8 mouse cellular contexts compared by ENCODE assay signal in genomic region chr2:30442498-30442890, GRCm38 (mm10). TPM values are rescaled to one million over a fixed set of nuclear protein-coding genes. Genes with fewer than 3 reads are reported as not detected.
DNase-seq lines count a peak whose midpoint lies in the region; ATAC-seq and TF ChIP-seq lines count a peak whose summit lies in the region.

No protein-coding gene starts in this region.

- no peaks in the 10 kb centered on the region for H3K9me3 ChIP-seq in liver, embryonic 14.5 days (ENCODE audit: control insufficient read depth, low read length)

- H3K4me1 ChIP-seq in thymus, adult 2 months (replicated peaks; ENCODE audit: control insufficient read depth, insufficient read depth, low read length), result peaks cover 18% of the 10 kb centered on the region
- H3K4me1 ChIP-seq in liver, embryonic 14.5 days (replicated peaks; ENCODE audit: control insufficient read depth in 2 of 2, insufficient read depth in 2 of 2, low read length in 1 of 2), result peaks cover 3 to 25% of the 10 kb centered on the region in 2 experiments

- peak; percentile 46 to 75 for DNase-seq in adrenal gland, adult (ENCODE audit: inconsistent age in 2 of 2, low spot score in 1 of 2)
- no peak for DNase-seq in adrenal gland, adult 8-10 months
- no peak for DNase-seq in thymus, adult 2 months
- DNase-seq in thymus, postnatal 36 days, result no peak
- DNase-seq in liver, embryonic 14.5 days (ENCODE audit: low read depth in 3 of 3, low spot score in 3 of 3), result no peak
- DNase-seq in frontal cortex, postnatal 25 days (ENCODE audit: low spot score in 2 of 2), result no peak
- DNase-seq in cerebellum, postnatal 36 days, result no peak

- H3K27me3 ChIP-seq in thymus, adult 2 months (ENCODE audit: control insufficient read depth, insufficient read depth, low read length), result no peaks in the 10 kb centered on the region
- no peaks in the 10 kb centered on the region for H3K27me3 ChIP-seq in liver, embryonic 14.5 days (ENCODE audit: control insufficient read depth, insufficient read depth, low read length)

- H3K4me3 ChIP-seq in thymus, adult 2 months (ENCODE audit: control insufficient read depth, insufficient read depth, low read length), result no peak overlapping the region
- no peak overlapping the region for H3K4me3 ChIP-seq in liver, embryonic 14.5 days (ENCODE audit: insufficient read depth in 1 of 2, low read depth in 2 of 2, low read length in 2 of 2)

- WGBS in thymus, adult 2 months, result 76% methylated on average over 5 of the region's 5 CpGs
- WGBS in liver, embryonic 14.5 days (ENCODE audit: insufficient replicate concordance), result 65% methylated on average over 5 of the region's 5 CpGs

- H3K9ac ChIP-seq in liver, embryonic 14.5 days (replicated peaks), result no peak overlapping the region

- peak overlapping the region; percentile 95 for H3K27ac ChIP-seq in thymus, adult 2 months (ENCODE audit: control insufficient read depth, insufficient read depth, low read length)
- H3K27ac ChIP-seq in liver, embryonic 14.5 days, result no peak overlapping the region

- no peak for TF ChIP-seq EP300 in liver, embryonic 14.5 days (IDR thresholded peaks at IDR 0.05; ENCODE audit: low read depth)

- TF ChIP-seq POLR2A in thymus, adult 2 months (IDR thresholded peaks at IDR 0.05; ENCODE audit: control insufficient read depth, extremely low read depth, insufficient read depth, low read length, poor library complexity), result no peak

- H3K4me2 ChIP-seq in liver, embryonic 14.5 days (ENCODE audit: low read depth), result peak overlapping the region; percentile 49

- no peak for TF ChIP-seq CTCF in thymus, adult 2 months (IDR thresholded peaks at IDR 0.05; ENCODE audit: borderline replicate concordance, control insufficient read depth, extremely low read depth, insufficient read depth, low read length, poor library complexity)
- TF ChIP-seq CTCF in liver, embryonic 14.5 days (IDR thresholded peaks at IDR 0.05; ENCODE audit: low read depth), result no peak

- peaks cover 23% of the 10 kb centered on the region for H3K36me3 ChIP-seq in thymus, adult 2 months (ENCODE audit: control insufficient read depth, insufficient read depth, low read length)
- H3K36me3 ChIP-seq in liver, embryonic 14.5 days (replicated peaks; ENCODE audit: control insufficient read depth, insufficient read depth, low read depth), result peaks cover 46% of the 10 kb centered on the region

- ATAC-seq in liver, embryonic 14.5 days (ENCODE audit: insufficient read depth), result no peak
- ATAC-seq in megakaryocyte-erythroid progenitor cell, adult 5-6 weeks (replicated peaks; ENCODE audit: low FRiP score, low TSS enrichment, poor library complexity, severe bottlenecking), result no peak

RNA-seq across cellular contexts. Expression of gene Ptpa, which starts 26.7 kb away (rescaled TPM):
- 100 to 1,000 TPM; 135 to 153 (median 141) TPM for total RNA-seq in adrenal gland, adult 8-10 months (2022)
- 180 and 227 TPM in 2 replicates for polyA plus RNA-seq in thymus, adult 2 months (2012; rRNA removed)
- polyA plus RNA-seq in liver, embryonic 14.5 days (2012; rRNA removed), result 78.2 and 103 TPM in 2 replicates
- 63.3 and 63.5 TPM in 2 replicates for polyA plus RNA-seq in liver, embryonic 14.5 days (2014; fragmentation: Nextera tagmentation; extraction: Ambion mirVana)
- 228 and 237 TPM in 2 replicates for total RNA-seq in megakaryocyte-erythroid progenitor cell, adult 5-6 weeks (2014; fragmentation: Nextera tagmentation)
- total RNA-seq in megakaryocyte-erythroid progenitor cell, adult 5-6 weeks (2017), result 74.1 and 93.5 TPM in 2 replicates

RNA-seq across cellular contexts. Expression of gene Crat, which starts 26.9 kb away (rescaled TPM):
- total RNA-seq in adrenal gland, adult 8-10 months (2022), result 100 to 1,000 TPM in 1 of 4 experiments, 10 to 100 TPM in 3; 59.0 to 122 (median 95.3) TPM
- polyA plus RNA-seq in thymus, adult 2 months (2012; rRNA removed), result 93.9 and 96.4 TPM in 2 replicates
- polyA plus RNA-seq in liver, embryonic 14.5 days (2012; rRNA removed), result 14.6 and 15.0 TPM in 2 replicates
- 27.4 and 27.9 TPM in 2 replicates for polyA plus RNA-seq in liver, embryonic 14.5 days (2014; fragmentation: Nextera tagmentation; extraction: Ambion mirVana)
- 24.3 and 29.2 TPM in 2 replicates for total RNA-seq in megakaryocyte-erythroid progenitor cell, adult 5-6 weeks (2014; fragmentation: Nextera tagmentation)
- total RNA-seq in megakaryocyte-erythroid progenitor cell, adult 5-6 weeks (2017), result 11.2 and 16.0 TPM in 2 replicates

RNA-seq across cellular contexts. Expression of gene Ier5l, which starts 31.5 kb away (rescaled TPM):
- 1 to 10 TPM; 3.8 to 7.7 (median 6.8) TPM for total RNA-seq in adrenal gland, adult 8-10 months (2022)
- polyA plus RNA-seq in thymus, adult 2 months (2012; rRNA removed), result 7.2 and 7.7 TPM in 2 replicates
- polyA plus RNA-seq in liver, embryonic 14.5 days (2012; rRNA removed), result 0.86 and 0.90 TPM in 2 replicates
- polyA plus RNA-seq in liver, embryonic 14.5 days (2014; fragmentation: Nextera tagmentation; extraction: Ambion mirVana), result 0.10 and 0.13 TPM in 2 replicates
- total RNA-seq in megakaryocyte-erythroid progenitor cell, adult 5-6 weeks (2014; fragmentation: Nextera tagmentation), result not detected in 2 replicates
- total RNA-seq in megakaryocyte-erythroid progenitor cell, adult 5-6 weeks (2017), result 0.56 TPM in 1 of 2 replicates, not detected in the other

RNA-seq across cellular contexts. Expression of gene Dolpp1, which starts 50.4 kb away (rescaled TPM):
- 10 to 100 TPM; 18.0 to 24.2 (median 19.8) TPM for total RNA-seq in adrenal gland, adult 8-10 months (2022)
- 97.2 and 98.9 TPM in 2 replicates for polyA plus RNA-seq in thymus, adult 2 months (2012; rRNA removed)
- 17.0 and 23.1 TPM in 2 replicates for polyA plus RNA-seq in liver, embryonic 14.5 days (2012; rRNA removed)
- polyA plus RNA-seq in liver, embryonic 14.5 days (2014; fragmentation: Nextera tagmentation; extraction: Ambion mirVana), result 13.5 and 17.4 TPM in 2 replicates
- total RNA-seq in megakaryocyte-erythroid progenitor cell, adult 5-6 weeks (2014; fragmentation: Nextera tagmentation), result 24.0 and 29.0 TPM in 2 replicates
- total RNA-seq in megakaryocyte-erythroid progenitor cell, adult 5-6 weeks (2017), result 16.3 and 19.7 TPM in 2 replicates

Comparison
In these comparisons a context has a peak if more than half of its experiments do, and no peak if none do; other contexts are left out.
1. DNase-seq: peak in adrenal gland, adult (2 of 2); none in adrenal gland, adult 8-10 months (single experiment), thymus, adult 2 months (single experiment), thymus, postnatal 36 days (0 of 2), liver, embryonic 14.5 days (0 of 3), frontal cortex, postnatal 25 days (0 of 2) and cerebellum, postnatal 36 days (0 of 2).